Mouse (Mus musculus): ENCODE data around the gene Prepl. TPM values are rescaled to one million over a fixed set of nuclear protein-coding genes. Genes with fewer than 3 reads are reported as not detected.

Prepl gene
- total and polyA plus RNA-seq, 3 experiments, result 36.1 to 142 (median 122) TPM

DNA sequence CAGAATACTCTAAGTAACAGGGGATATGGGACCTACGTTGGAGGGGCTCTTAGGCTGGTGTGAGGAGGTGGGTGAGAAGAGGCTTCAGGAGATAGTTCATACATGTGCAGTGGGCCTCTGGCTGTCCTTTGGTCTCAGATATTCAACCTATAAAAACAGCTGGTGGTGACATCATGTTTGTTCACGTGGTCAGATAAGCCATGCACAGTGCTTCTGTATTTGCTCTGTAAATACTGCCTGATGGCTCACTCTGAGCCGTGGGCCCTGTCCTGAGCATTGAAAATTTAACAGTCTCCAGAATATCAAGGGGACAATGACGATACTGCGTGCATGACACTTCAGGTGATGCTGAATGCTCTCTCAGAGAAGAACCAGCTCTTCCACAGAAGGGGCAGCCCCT, 52.2 kb downstream of the Prepl start:
- intact Hi-C loops (cut with DNase I), result no loop called here
- H3K36me3 ChIP-seq (ENCODE audit: control insufficient read depth, insufficient read depth, low read length), result no peaks in the 10 kb centered on the region
- WGBS, result 71% methylated on average over 5 of the region's 5 CpGs
- no peaks in the 10 kb centered on the region for H3K4me1 ChIP-seq (ENCODE audit: control insufficient read depth, insufficient read depth, low read length)
- H3K27me3 ChIP-seq (ENCODE audit: control insufficient read depth, insufficient read depth, low read length), result no peaks in the 10 kb centered on the region
- H3K27ac ChIP-seq, result no peak overlapping the region
- H3K79me2 ChIP-seq (replicated peaks; ENCODE audit: control insufficient read depth, insufficient read depth, low read length), result no peaks in the 10 kb centered on the region
- no peak overlapping the region for H3K9ac ChIP-seq (ENCODE audit: low read depth, low read length)
- DNase-seq, result no peak
- H3K4me3 ChIP-seq, result no peak overlapping the region
- TF ChIP-seq EP300 (IDR thresholded peaks at IDR 0.05; ENCODE audit: insufficient read depth, low read depth, low read length), result no peak
- TF ChIP-seq CTCF (IDR thresholded peaks at IDR 0.05), result no peak
- TF ChIP-seq POLR2A (IDR thresholded peaks at IDR 0.05; ENCODE audit: insufficient read depth, low read depth, low read length), result no peak

- no peak for DNase-seq
- no peak overlapping the region for H3K27ac ChIP-seq
- H3K27me3 ChIP-seq (ENCODE audit: control insufficient read depth, insufficient read depth, low read length), result no peaks in the 10 kb centered on the region
- H3K4me1 ChIP-seq (ENCODE audit: control insufficient read depth, insufficient read depth, low read length), result no peaks in the 10 kb centered on the region
- intact Hi-C loops (cut with DNase I), result no loop called here
- H3K79me2 ChIP-seq (replicated peaks; ENCODE audit: control insufficient read depth, insufficient read depth, low read length), result no peaks in the 10 kb centered on the region
- TF ChIP-seq POLR2A (IDR thresholded peaks at IDR 0.05; ENCODE audit: insufficient read depth, low read depth, low read length), result no peak
- no peak for TF ChIP-seq EP300 (IDR thresholded peaks at IDR 0.05; ENCODE audit: insufficient read depth, low read depth, low read length)
- TF ChIP-seq CTCF (IDR thresholded peaks at IDR 0.05), result no peak
- no peaks in the 10 kb centered on the region for H3K36me3 ChIP-seq (ENCODE audit: control insufficient read depth, insufficient read depth, low read length)
- no peak overlapping the region for H3K9ac ChIP-seq (ENCODE audit: low read depth, low read length)
- 51% methylated on average over 11 of the region's 11 CpGs for WGBS
- no peak overlapping the region for H3K4me3 ChIP-seq
Observed at GRCm38 (mm10) chr17:85034068-85034467, 56.0 kb downstream of the Prepl start.

GRCm38 (mm10) chr17:85033087-85033486, 57.0 kb downstream of the Prepl start:
- H3K4me1 ChIP-seq (ENCODE audit: control insufficient read depth, insufficient read depth, low read length), result no peaks in the 10 kb centered on the region
- H3K9ac ChIP-seq (ENCODE audit: low read depth, low read length), result no peak overlapping the region
- H3K27ac ChIP-seq, result no peak overlapping the region
- TF ChIP-seq EP300 (IDR thresholded peaks at IDR 0.05; ENCODE audit: insufficient read depth, low read depth, low read length) (no peak), CTCF (IDR thresholded peaks at IDR 0.05) (no peak), POLR2A (IDR thresholded peaks at IDR 0.05; ENCODE audit: insufficient read depth, low read depth, low read length) (no peak)
- 81% methylated on average over 3 of the region's 3 CpGs for WGBS
- DNase-seq, result no peak
- H3K79me2 ChIP-seq (replicated peaks; ENCODE audit: control insufficient read depth, insufficient read depth, low read length), result no peaks in the 10 kb centered on the region
- no peaks in the 10 kb centered on the region for H3K27me3 ChIP-seq (ENCODE audit: control insufficient read depth, insufficient read depth, low read length)
- H3K4me3 ChIP-seq, result no peak overlapping the region
- intact Hi-C loops (cut with DNase I), result no loop called here
- H3K36me3 ChIP-seq (ENCODE audit: control insufficient read depth, insufficient read depth, low read length), result no peaks in the 10 kb centered on the region

DNA sequence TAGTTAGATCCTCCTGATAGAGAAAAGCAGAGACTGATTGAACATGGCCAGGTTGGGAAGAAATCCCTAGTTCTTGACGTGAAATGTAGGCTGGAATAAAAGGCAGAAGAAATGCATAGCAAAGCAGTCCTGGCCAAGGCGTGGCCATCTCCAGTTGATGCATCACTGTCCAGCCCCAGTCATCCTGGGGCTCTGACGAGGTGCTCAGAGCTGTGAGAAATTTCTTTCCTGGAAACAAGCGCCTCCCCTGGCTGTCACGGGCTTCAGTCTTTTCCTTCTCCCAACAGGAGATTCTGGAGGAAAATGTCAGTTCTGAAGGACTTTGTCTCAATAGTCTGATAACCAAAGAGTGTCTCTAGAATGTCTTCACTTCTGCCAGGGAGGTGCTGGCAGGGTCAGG, 59.4 kb downstream of the Prepl start:
- Histone ChIP-seq H3K27ac (no peak overlapping the region), H3K4me3 (no peak overlapping the region), H3K36me3 (ENCODE audit: control insufficient read depth, insufficient read depth, low read length) (no peaks in the 10 kb centered on the region), H3K4me1 (ENCODE audit: control insufficient read depth, insufficient read depth, low read length) (no peaks in the 10 kb centered on the region), H3K27me3 (ENCODE audit: control insufficient read depth, insufficient read depth, low read length) (no peaks in the 10 kb centered on the region), H3K9ac (ENCODE audit: low read depth, low read length) (no peak overlapping the region), H3K79me2 (replicated peaks; ENCODE audit: control insufficient read depth, insufficient read depth, low read length) (no peaks in the 10 kb centered on the region)
- DNase-seq, result no peak
- TF ChIP-seq POLR2A (IDR thresholded peaks at IDR 0.05; ENCODE audit: insufficient read depth, low read depth, low read length) (no peak), EP300 (IDR thresholded peaks at IDR 0.05; ENCODE audit: insufficient read depth, low read depth, low read length) (no peak)
- 58% methylated on average over 5 of the region's 5 CpGs for WGBS
- intact Hi-C loops (cut with DNase I), result no loop called here

- H3K4me1 ChIP-seq (ENCODE audit: control insufficient read depth, insufficient read depth, low read length), result no peaks in the 10 kb centered on the region
- no peak overlapping the region for H3K27ac ChIP-seq
- H3K79me2 ChIP-seq (replicated peaks; ENCODE audit: control insufficient read depth, insufficient read depth, low read length), result no peaks in the 10 kb centered on the region
- intact Hi-C loops (cut with DNase I), result loop anchor here (10.0 kb wide), 1 partner anchor 606 kb away; no protein-coding TSS in a partner anchor
- no peak overlapping the region for H3K9ac ChIP-seq (ENCODE audit: low read depth, low read length)
- no peaks in the 10 kb centered on the region for H3K36me3 ChIP-seq (ENCODE audit: control insufficient read depth, insufficient read depth, low read length)
- TF ChIP-seq POLR2A (IDR thresholded peaks at IDR 0.05; ENCODE audit: insufficient read depth, low read depth, low read length) (no peak), CTCF (IDR thresholded peaks at IDR 0.05) (no peak), EP300 (IDR thresholded peaks at IDR 0.05; ENCODE audit: insufficient read depth, low read depth, low read length) (no peak)
- 92% methylated on average over 10 of the region's 10 CpGs for WGBS
- H3K27me3 ChIP-seq (ENCODE audit: control insufficient read depth, insufficient read depth, low read length), result no peaks in the 10 kb centered on the region
- H3K4me3 ChIP-seq, result no peak overlapping the region
- DNase-seq, result no peak
Observed at GRCm38 (mm10) chr17:85028797-85029196, 61.2 kb downstream of the Prepl start.

- no peak for TF ChIP-seq POLR2A (IDR thresholded peaks at IDR 0.05; ENCODE audit: insufficient read depth, low read depth, low read length)
- H3K27ac ChIP-seq, result no peak within 1 kb of the TSS
- H3K27me3 ChIP-seq (ENCODE audit: control insufficient read depth, insufficient read depth, low read length), result no peaks in the 10 kb centered on the region
- WGBS, result 89% methylated on average over 20 of the region's 20 CpGs
- H3K9ac ChIP-seq (ENCODE audit: low read depth, low read length), result no peak within 1 kb of the TSS
- no peaks in the 10 kb centered on the region for H3K36me3 ChIP-seq (ENCODE audit: control insufficient read depth, insufficient read depth, low read length)
- H3K79me2 ChIP-seq (replicated peaks; ENCODE audit: control insufficient read depth, insufficient read depth, low read length), result no peaks in the 10 kb centered on the region
- no peak for DNase-seq
- H3K4me1 ChIP-seq (ENCODE audit: control insufficient read depth, insufficient read depth, low read length), result no peaks in the 10 kb centered on the region
- intact Hi-C loops (cut with DNase I), result loop anchor here (10.0 kb wide), 1 partner anchor 607 kb away; no protein-coding TSS in a partner anchor
- no peak within 1 kb of the TSS for H3K4me3 ChIP-seq
Observed at GRCm38 (mm10) chr17:85028093-85028739, 61.8 kb downstream of the Prepl start, which contains the start of gene Slc3a1. TSS of gene Slc3a1 (plus strand) at chr17:85028376.

Measured in heart, adult 2 months (tissue).